Mouse (Mus musculus): ENCODE measurements around the gene Kcnn1.

DNA sequence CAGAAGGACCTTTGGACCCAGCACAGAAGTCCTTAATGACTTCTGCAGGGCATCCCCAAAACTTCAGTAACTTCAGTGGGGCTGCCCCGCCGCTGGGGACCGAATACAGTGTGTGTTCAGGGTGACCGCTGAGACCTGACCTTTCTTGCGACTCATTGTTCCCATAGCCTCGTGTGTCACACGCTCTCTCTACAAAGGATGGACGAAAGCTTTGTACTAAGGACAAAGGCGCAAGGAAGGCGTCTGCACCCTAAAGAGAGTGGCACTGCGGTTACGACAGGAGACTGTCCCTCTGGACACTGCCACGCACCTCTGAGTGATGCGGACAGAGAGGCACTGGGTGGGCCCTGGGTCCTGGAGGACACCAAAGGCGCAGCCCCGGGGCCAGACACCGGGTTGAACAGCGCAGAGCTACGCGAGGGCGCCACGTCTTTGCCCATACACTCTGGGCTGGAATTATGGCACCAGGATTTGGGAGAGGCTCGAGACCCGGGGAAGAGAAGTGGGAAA, 1.7 kb upstream of the Kcnn1 start:
- no peak for TF ChIP-seq POLR2A (IDR thresholded peaks at IDR 0.05; ENCODE audit: extremely low read depth, insufficient read depth, low read length)
- no peak for TF ChIP-seq CTCF (IDR thresholded peaks at IDR 0.05; ENCODE audit: low read depth, low read length)
